Mouse (Mus musculus) heart, adult 8-10 months (tissue): ENCODE data around the gene Rtn3. TPM values are rescaled to one million over a fixed set of nuclear protein-coding genes. Genes with fewer than 3 reads are reported as not detected.

Experiments
- DNase-seq: peaks from one replicate; pipeline ENCODE4 v3.0.0; 2022; ENCODE audit warnings: low spot score
- microRNA-seq: library from miRNA; unstranded; fragments of <30 nt; microRNA quantifications from one replicate; pipeline ENCODE4 v1.2.0, GENCODE M21; 2022
- total RNA-seq, 4 experiments: library from RNA; stranded (reverse); gene quantifications; 2 replicates each; pipeline ENCODE4 v1.2.4; 2022

Gene Rtn3
- total RNA-seq, 4 experiments from 2014 or later: 68.0 to 76.0 (median 73.0) TPM

- DNase-seq: peak; percentile 48
Measured at GRCm38 (mm10) chr19:7382248-7382902, 100.7 kb downstream of the Rtn3 start.

- no peak for DNase-seq
Measured at GRCm38 (mm10) chr19:7381906-7382247, 101.2 kb downstream of the Rtn3 start.

DNA sequence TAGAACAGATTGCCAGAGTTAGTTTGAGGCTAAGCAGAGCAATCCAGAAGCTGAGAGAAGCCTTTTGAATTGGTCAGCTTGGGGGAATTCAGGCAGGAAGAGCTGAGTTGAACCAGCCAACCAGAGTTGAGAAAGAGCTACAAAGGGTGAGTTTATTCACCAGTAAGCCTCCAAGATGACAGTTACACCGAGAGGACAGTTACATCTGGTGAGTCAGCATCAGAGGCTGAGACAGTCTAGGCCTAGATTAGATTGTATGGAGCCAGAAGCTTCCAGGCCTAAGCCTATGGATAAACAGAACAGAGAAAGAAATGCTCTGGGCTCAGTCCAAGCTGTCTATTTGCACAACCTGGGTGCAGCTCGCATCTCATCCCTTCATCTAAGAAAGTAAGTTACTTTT, 105.4 kb downstream of the Rtn3 start:
- no peak for DNase-seq

Small RNAs within 50 kb of the gene (microRNA-seq; reads per million reads assigned to microRNA genes)
- 0.84 reads per million for gene Mir6991

Other genes starting within 250 kb of the Rtn3 start
- gene Naa40, start 242.1 kb downstream of the Rtn3 start, total RNA-seq: 10 to 100 TPM; 11.7 to 21.1 (median 17.1) TPM
- 10 to 100 TPM in 1 of 4 experiments, 1 to 10 TPM in 3; 5.5 to 12.7 (median 7.3) TPM for gene Rcor2, start 216.0 kb downstream of the Rtn3 start, total RNA-seq
- 10 to 100 TPM; 44.5 to 54.2 (median 47.1) TPM for gene Mark2, start 141.4 kb downstream of the Rtn3 start, total RNA-seq
- 10 to 100 TPM; 13.3 to 15.1 (median 13.8) TPM for gene Spindoc, start 100.3 kb downstream of the Rtn3 start, total RNA-seq
- 10 to 100 TPM; 11.5 to 12.0 (median 11.8) TPM for gene 2700081O15Rik, start 65.7 kb downstream of the Rtn3 start, total RNA-seq
- 10 to 100 TPM; 10.2 to 13.2 (median 12.8) TPM for gene Atl3, start 10.8 kb upstream of the Rtn3 start, total RNA-seq
- 100 to 1,000 TPM; 121 to 150 (median 137) TPM for gene Pla2g16, start 74.2 kb upstream of the Rtn3 start, total RNA-seq
- gene Lgals12, start 123.9 kb upstream of the Rtn3 start, total RNA-seq: under 1 TPM; 0.16 to 0.37 (median 0.32) TPM
- not detected for gene Hrasls5, start 129.3 kb upstream of the Rtn3 start, total RNA-seq
- gene Slc22a19, start 228.0 kb upstream of the Rtn3 start, total RNA-seq: not detected